Mouse (Mus musculus): ENCODE data around the gene Pde9a. TPM values are rescaled to one million over a fixed set of nuclear protein-coding genes. Genes with fewer than 3 reads are reported as not detected.

Gene Pde9a
- total and polyA plus RNA-seq, 3 experiments = 0.56 TPM; not detected in 2

DNA sequence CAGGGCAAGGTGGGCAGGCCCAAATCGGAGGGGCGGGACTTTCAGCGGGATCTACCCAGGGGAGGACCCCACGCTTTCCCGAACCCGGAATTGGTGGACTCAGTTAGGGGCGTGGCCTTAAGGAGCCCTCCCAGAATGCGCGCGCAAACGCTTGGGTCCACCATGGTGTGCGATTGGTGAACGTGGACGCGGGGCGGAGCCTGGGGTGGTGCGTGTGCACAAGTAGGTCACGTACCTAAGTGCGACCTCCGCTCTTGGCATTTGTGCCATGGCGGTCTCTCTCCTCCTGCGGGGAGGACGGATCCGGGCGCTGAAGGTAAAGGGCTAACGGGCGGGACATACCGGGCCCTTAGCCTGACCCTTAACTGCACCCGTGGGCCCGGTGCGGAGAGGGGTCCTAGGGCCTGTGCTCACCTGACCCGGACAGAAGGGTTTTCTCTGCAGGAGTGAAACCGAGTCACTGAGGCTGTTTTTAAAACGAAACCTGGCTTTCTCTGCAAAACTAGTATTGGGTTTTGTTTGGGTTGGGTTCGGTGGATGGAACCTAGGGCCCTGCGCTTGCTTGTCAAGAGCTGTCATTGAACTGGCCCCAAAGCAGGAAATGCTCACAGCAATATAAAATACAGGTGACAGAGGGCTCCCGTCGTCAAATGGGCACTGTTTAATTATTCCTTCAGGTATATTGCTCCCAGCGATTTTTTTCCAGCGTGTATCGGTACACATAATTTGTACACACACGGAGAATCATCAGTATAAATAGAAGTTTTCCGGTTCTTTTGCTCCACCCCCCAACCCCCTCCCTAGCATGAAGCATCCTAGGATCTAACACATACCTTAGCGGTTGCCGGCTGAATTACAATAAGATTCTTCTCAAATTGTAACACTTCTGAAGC is 134.2 kb downstream of the Pde9a start, which contains the start of the genes Wdr4 and Ndufv3 (continued):
- TF ChIP-seq ZMIZ1 (IDR thresholded peaks at IDR 0.05; ENCODE audit: low read depth, low read length) (peak; percentile 51; the same call in 1 of the 2 replicates), JUND (IDR thresholded peaks at IDR 0.05; ENCODE audit: low read depth, low read length) (no peak), NELFE (IDR thresholded peaks at IDR 0.05; ENCODE audit: low read depth, low read length) (peak; percentile 79), ELF1 (IDR thresholded peaks at IDR 0.05; ENCODE audit: low read depth, low read length) (peak; percentile 86), MAFK (IDR thresholded peaks at IDR 0.05; ENCODE audit: borderline replicate concordance, low read depth, low read length) (no peak), CHD1 (IDR thresholded peaks at IDR 0.05; ENCODE audit: low read depth, low read length) (no peak), POLR2AphosphoS5 (IDR thresholded peaks at IDR 0.05; ENCODE audit: borderline replicate concordance, low read depth, low read length) (no peak), E2F4 (IDR thresholded peaks at IDR 0.05; ENCODE audit: borderline replicate concordance, low read depth, low read length) (no peak), MAZ (IDR thresholded peaks at IDR 0.05; ENCODE audit: low read depth, low read length) (no peak)

GRCm38 (mm10) chr17:31520895-31521294 is 134.9 kb downstream of the Pde9a start:
- Histone ChIP-seq H3K36me3 (ENCODE audit: control insufficient read depth in 1 of 2, insufficient read depth in 2 of 2, low read length in 2 of 2) (peaks cover 1 to 3% of the 10 kb centered on the region in 2 experiments; a peak in 2 of 4 replicates), H3K9me3 (replicated peaks; ENCODE audit: insufficient read depth, low read length) (no peaks in the 10 kb centered on the region), H3K27me3 (ENCODE audit: control insufficient read depth in 1 of 2, insufficient read depth in 2 of 2, low read length in 2 of 2) (no peaks in the 10 kb centered on the region), H3K4me3 (ENCODE audit: control insufficient read depth in 1 of 2, insufficient read depth in 1 of 2, low read depth in 2 of 2, low read length in 2 of 2) (peak overlapping the region; percentile 81 to 93), H3K9ac (ENCODE audit: control insufficient read depth, low read depth, low read length, poor library complexity, severe bottlenecking) (peak overlapping the region; percentile 82), H3K79me2 (ENCODE audit: control insufficient read depth, insufficient read depth, low read length, poor library complexity) (peaks cover 2% of the 10 kb centered on the region; the same call in 1 of the 2 replicates), H3K4me1 (ENCODE audit: control insufficient read depth in 1 of 2, insufficient read depth in 2 of 2, low read length in 2 of 2) (no peaks in the 10 kb centered on the region), H3K27ac (ENCODE audit: control insufficient read depth, low read depth, low read length) (no peak overlapping the region)
- peak; percentile 59 for DNase-seq (ENCODE audit: low read depth, low spot score)
- no peak for TF ChIP-seq ZC3H11A (IDR thresholded peaks at IDR 0.05; ENCODE audit: low read depth, low read length)
- no peak for TF ChIP-seq E2F4 (IDR thresholded peaks at IDR 0.05; ENCODE audit: borderline replicate concordance, low read depth, low read length)
- no peak for TF ChIP-seq HCFC1 (IDR thresholded peaks at IDR 0.05; ENCODE audit: low read depth, low read length)
- no peak for TF ChIP-seq ELF1 (IDR thresholded peaks at IDR 0.05; ENCODE audit: low read depth, low read length)
- TF ChIP-seq EP300 (IDR thresholded peaks at IDR 0.05; ENCODE audit: low read depth in 1 of 2, low read length in 2 of 2) = no peak
- no peak for TF ChIP-seq TBP (IDR thresholded peaks at IDR 0.05; ENCODE audit: low read depth, low read length)
- peak; percentile 78 for TF ChIP-seq USF1 (IDR thresholded peaks at IDR 0.05; ENCODE audit: low read depth, low read length)
- TF ChIP-seq RCOR1 (IDR thresholded peaks at IDR 0.05; ENCODE audit: low read depth, low read length) = no peak
- TF ChIP-seq SMC3 (IDR thresholded peaks at IDR 0.05; ENCODE audit: low read depth, low read length) = no peak
- TF ChIP-seq POLR2AphosphoS2 (IDR thresholded peaks at IDR 0.05; ENCODE audit: low read length) = no peak
- TF ChIP-seq MYC (IDR thresholded peaks at IDR 0.05; ENCODE audit: low read depth, low read length) = no peak
- no peak for TF ChIP-seq KAT2A (conservative IDR thresholded peaks at IDR 0.05; ENCODE audit: low read depth, low read length)
- no peak for TF ChIP-seq MAFK (IDR thresholded peaks at IDR 0.05; ENCODE audit: borderline replicate concordance, low read depth, low read length)
- no peak for TF ChIP-seq ZMIZ1 (IDR thresholded peaks at IDR 0.05; ENCODE audit: low read depth, low read length)
- TF ChIP-seq USF2 (IDR thresholded peaks at IDR 0.05; ENCODE audit: borderline replicate concordance in 1 of 2, insufficient read depth in 1 of 2, low read depth in 1 of 2, low read length in 2 of 2) = 0 out of 4 replicates have a peak, but pooled peaks of 1 of the 2 experiments have one; percentile 13
- TF ChIP-seq CHD2 (IDR thresholded peaks at IDR 0.05; ENCODE audit: low read length) = peak; percentile 19; the same call in 1 of the 2 replicates
- TF ChIP-seq NELFE (IDR thresholded peaks at IDR 0.05; ENCODE audit: low read depth, low read length) = no peak
- TF ChIP-seq SIN3A (IDR thresholded peaks at IDR 0.05; ENCODE audit: low read length) = no peak
- TF ChIP-seq UBTF (IDR thresholded peaks at IDR 0.05; ENCODE audit: borderline replicate concordance, insufficient read depth, low read depth, low read length) = no peak
- TF ChIP-seq CHD1 (IDR thresholded peaks at IDR 0.05; ENCODE audit: low read depth, low read length) = no peak
- TF ChIP-seq RAD21 (IDR thresholded peaks at IDR 0.05; ENCODE audit: low read depth, low read length) = no peak
- peak; percentile 28; the same call in 1 of the 2 replicates for TF ChIP-seq BHLHE40 (IDR thresholded peaks at IDR 0.05; ENCODE audit: borderline replicate concordance, low read depth, low read length)
- no peak for TF ChIP-seq MAX (IDR thresholded peaks at IDR 0.05; ENCODE audit: low read length)
- no peak for TF ChIP-seq JUND (IDR thresholded peaks at IDR 0.05; ENCODE audit: low read depth, low read length)
